Mouse (Mus musculus): ENCODE results near the gene Lbr.

DNA sequence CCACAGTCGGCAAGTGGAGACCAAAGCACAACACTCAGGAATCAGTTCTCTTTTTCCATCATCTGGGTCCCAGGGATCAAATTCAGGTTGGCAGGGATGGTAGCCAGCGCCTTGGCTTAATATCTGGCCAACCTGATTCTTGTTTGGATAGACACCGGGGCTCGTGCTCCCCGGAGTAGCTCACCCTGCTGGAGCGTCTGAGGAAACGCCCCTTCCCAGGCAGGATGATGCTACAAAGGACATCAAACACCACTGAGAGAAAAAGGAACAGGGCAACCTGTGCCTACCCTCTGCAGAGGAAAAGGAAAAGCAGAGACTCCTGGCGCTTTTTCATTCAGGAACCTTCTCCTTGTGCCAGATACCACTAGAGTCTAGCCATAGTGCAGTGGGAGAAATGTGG, 20.6 kb upstream of the Lbr start:
- TF ChIP-seq POLR2A (IDR thresholded peaks at IDR 0.05; ENCODE audit: insufficient read depth, low read length) (no peak), CTCF (IDR thresholded peaks at IDR 0.05; ENCODE audit: low read depth, low read length) (no peak), EP300 (IDR thresholded peaks at IDR 0.05; ENCODE audit: insufficient read depth, low read depth, low read length) (no peak)

Data from ES-Bruce4 (cell line).